Mouse (Mus musculus): ENCODE results near the gene Olfr890. TPM values are rescaled to one million over a fixed set of nuclear protein-coding genes. Genes with fewer than 3 reads are reported as not detected.
"Not testable (repeated sequence)": the region's sequence is repeated elsewhere in the genome, so short reads cannot be mapped to it uniquely, and the experiment has no call there.

Gene Olfr890
- polyA plus RNA-seq (2015; fragmentation: Nextera tagmentation; extraction: Ambion mirVana) = not detected in 2 replicates

- H3K4me2 ChIP-seq = no peak within 1 kb of the TSS
- no peak within 1 kb of the TSS for H3K27ac ChIP-seq
- H3K4me3 ChIP-seq (replicated peaks) = no peak within 1 kb of the TSS
- no peaks in the 10 kb centered on the region for H3K4me1 ChIP-seq
- no peaks in the 10 kb centered on the region for H3K36me3 ChIP-seq
- ATAC-seq (replicated peaks; ENCODE audit: low FRiP score) = no peak
- H3K9ac ChIP-seq = no peak within 1 kb of the TSS
- H3K27me3 ChIP-seq = no peaks in the 10 kb centered on the region
- no peaks in the 10 kb centered on the region for H3K9me3 ChIP-seq (replicated peaks)
Observed at GRCm38 (mm10) chr9:38142217-38142616, at the start of gene Olfr890. TSS of gene Olfr890 (plus strand) at chr9:38142517.

GRCm38 (mm10) chr9:38107828-38108227 lies 34.5 kb upstream of the Olfr890 start, which contains the start of gene Olfr888:
TSS of gene Olfr888 (plus strand) at chr9:38108128.
- Histone ChIP-seq H3K4me1 (no peaks in the 10 kb centered on the region), H3K4me3 (replicated peaks) (no peak within 1 kb of the TSS), H3K4me2 (no peak within 1 kb of the TSS), H3K9me3 (replicated peaks) (no peaks in the 10 kb centered on the region), H3K36me3 (no peaks in the 10 kb centered on the region), H3K9ac (no peak within 1 kb of the TSS), H3K27me3 (no peaks in the 10 kb centered on the region), H3K27ac (no peak within 1 kb of the TSS)
- 85% methylated on average over 1 of the region's 1 CpGs for WGBS
- no peak for ATAC-seq (replicated peaks; ENCODE audit: low FRiP score)

DNA sequence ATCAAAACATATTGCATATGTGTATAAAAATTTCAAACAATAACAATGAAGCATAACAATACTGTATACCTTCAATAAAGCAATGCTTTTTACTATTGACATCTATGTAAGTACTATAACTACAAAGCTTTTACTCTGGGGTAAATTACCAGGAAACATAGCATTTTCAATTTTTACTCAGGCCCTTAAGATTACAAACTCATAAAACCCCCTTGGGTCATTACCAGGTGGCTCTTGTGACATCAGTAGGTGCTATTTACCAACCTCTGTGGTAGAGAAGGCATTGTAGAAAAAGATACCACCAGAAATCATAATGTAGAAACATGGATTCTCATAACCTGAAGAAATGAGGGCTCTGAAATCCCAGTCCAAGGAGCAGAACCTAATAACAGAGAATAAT lies 27.4 kb upstream of the Olfr890 start, which contains the start of gene Olfr889:
Gene Olfr889 (plus strand): TSS at position 301 of the 400 bp plus-strand sequence.
- Histone ChIP-seq H3K27me3 (no peaks in the 10 kb centered on the region), H3K27ac (no peak within 1 kb of the TSS), H3K9me3 (replicated peaks) (no peaks in the 10 kb centered on the region), H3K4me3 (replicated peaks) (no peak within 1 kb of the TSS), H3K36me3 (no peaks in the 10 kb centered on the region), H3K4me2 (no peak within 1 kb of the TSS), H3K4me1 (no peaks in the 10 kb centered on the region), H3K9ac (no peak within 1 kb of the TSS)
- no peak for ATAC-seq (replicated peaks; ENCODE audit: low FRiP score)

DNA sequence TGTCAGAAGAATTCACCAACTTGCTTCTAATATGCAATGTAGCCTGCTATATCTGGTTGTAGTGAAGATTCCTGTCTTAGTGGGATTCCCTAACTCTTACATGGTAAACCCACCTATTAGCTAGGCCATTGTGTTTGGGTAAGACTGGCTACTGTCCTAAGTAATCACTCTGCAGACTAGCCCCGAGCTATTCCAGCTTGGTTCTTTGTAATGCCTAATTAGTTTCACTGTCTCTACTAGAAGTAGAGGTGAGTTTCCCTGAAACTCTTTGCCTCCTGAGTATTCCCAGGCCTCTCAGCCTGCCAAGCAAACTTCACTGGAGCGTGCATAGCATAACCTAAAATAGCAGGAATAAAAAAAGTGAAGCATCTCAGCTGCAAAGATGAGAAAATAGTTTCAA lies 26.0 kb downstream of the Olfr890 start:
- H3K9me3 ChIP-seq (replicated peaks); H3K9ac ChIP-seq; H3K27ac ChIP-seq; H3K4me1 ChIP-seq; H3K4me2 ChIP-seq; ATAC-seq (replicated peaks; ENCODE audit: low FRiP score); H3K36me3 ChIP-seq; H3K4me3 ChIP-seq (replicated peaks); H3K27me3 ChIP-seq: not testable (repeated sequence)
- 52% methylated on average over 2 of the region's 2 CpGs for WGBS

DNA sequence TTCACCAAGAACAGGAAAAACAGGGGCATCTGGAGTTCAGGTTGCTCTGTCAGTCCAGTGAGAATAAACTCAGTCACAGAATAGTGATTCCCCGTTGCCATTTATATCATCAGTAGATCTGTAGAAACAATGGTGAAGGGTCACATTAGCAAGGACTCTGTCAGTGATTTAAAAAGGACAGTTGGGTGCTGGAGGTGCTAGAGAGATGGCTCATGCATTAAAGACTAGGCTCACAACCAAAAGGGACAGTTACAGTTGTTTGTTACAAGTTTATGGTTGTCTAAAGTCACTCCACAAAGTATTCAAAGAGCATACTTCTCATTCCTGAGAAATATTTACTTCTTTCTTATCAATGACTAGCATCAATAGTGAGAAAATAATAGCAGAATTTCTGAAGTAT lies 38.4 kb downstream of the Olfr890 start, which contains the start of gene Olfr891:
Gene Olfr891 (minus strand): TSS at position 101 of the 400 bp plus-strand sequence.
- 82% methylated on average over 1 of the region's 1 CpGs for WGBS
- no peak for ATAC-seq (replicated peaks; ENCODE audit: low FRiP score)

More for the DNA sequence above, 38.4 kb downstream of the Olfr890 start, which contains the start of gene Olfr891:
- H3K27ac ChIP-seq = no peak within 1 kb of the TSS
- no peak within 1 kb of the TSS for H3K4me2 ChIP-seq
- H3K4me1 ChIP-seq = no peaks in the 10 kb centered on the region
- H3K36me3 ChIP-seq = no peaks in the 10 kb centered on the region
- no peak within 1 kb of the TSS for H3K9ac ChIP-seq
- H3K4me3 ChIP-seq (replicated peaks) = no peak within 1 kb of the TSS
- no peaks in the 10 kb centered on the region for H3K27me3 ChIP-seq
- H3K9me3 ChIP-seq (replicated peaks) = peaks cover 9% of the 10 kb centered on the region; the same call in 1 of the 2 replicates

Other genes with a start within 250 kb of the Olfr890 start
- not detected in 2 replicates for gene Olfr145, start 245.8 kb upstream of the Olfr890 start, polyA plus RNA-seq (2015; fragmentation: Nextera tagmentation; extraction: Ambion mirVana)
- not detected in 2 replicates for gene Olfr878, start 224.7 kb upstream of the Olfr890 start, polyA plus RNA-seq (2015; fragmentation: Nextera tagmentation; extraction: Ambion mirVana)
- gene Olfr881, start 150.7 kb upstream of the Olfr890 start, polyA plus RNA-seq (2015; fragmentation: Nextera tagmentation; extraction: Ambion mirVana) = not detected in 2 replicates
- gene Olfr883, start 116.7 kb upstream of the Olfr890 start, polyA plus RNA-seq (2015; fragmentation: Nextera tagmentation; extraction: Ambion mirVana) = not detected in 2 replicates
- gene Olfr884, start 96.0 kb upstream of the Olfr890 start, polyA plus RNA-seq (2015; fragmentation: Nextera tagmentation; extraction: Ambion mirVana) = not detected in 2 replicates
- not detected in 2 replicates for gene Olfr885, start 81.2 kb upstream of the Olfr890 start, polyA plus RNA-seq (2015; fragmentation: Nextera tagmentation; extraction: Ambion mirVana)
- gene Olfr887, start 58.4 kb upstream of the Olfr890 start, polyA plus RNA-seq (2015; fragmentation: Nextera tagmentation; extraction: Ambion mirVana) = not detected in 2 replicates
- not detected in 2 replicates for gene Olfr888, start 34.4 kb upstream of the Olfr890 start, polyA plus RNA-seq (2015; fragmentation: Nextera tagmentation; extraction: Ambion mirVana)
- gene Olfr889, start 27.3 kb upstream of the Olfr890 start, polyA plus RNA-seq (2015; fragmentation: Nextera tagmentation; extraction: Ambion mirVana) = 0.06 and 0.08 TPM in 2 replicates
- gene Olfr891, start 38.3 kb downstream of the Olfr890 start, polyA plus RNA-seq (2015; fragmentation: Nextera tagmentation; extraction: Ambion mirVana) = not detected in 2 replicates
- not detected in 2 replicates for gene Olfr893, start 65.8 kb downstream of the Olfr890 start, polyA plus RNA-seq (2015; fragmentation: Nextera tagmentation; extraction: Ambion mirVana)
- not detected in 2 replicates for gene Olfr894, start 75.5 kb downstream of the Olfr890 start, polyA plus RNA-seq (2015; fragmentation: Nextera tagmentation; extraction: Ambion mirVana)
- gene Olfr143, start 110.3 kb downstream of the Olfr890 start, polyA plus RNA-seq (2015; fragmentation: Nextera tagmentation; extraction: Ambion mirVana) = not detected in 2 replicates
- gene Olfr895, start 125.3 kb downstream of the Olfr890 start, polyA plus RNA-seq (2015; fragmentation: Nextera tagmentation; extraction: Ambion mirVana) = not detected in 2 replicates
- gene Olfr896-ps1, start 148.6 kb downstream of the Olfr890 start, polyA plus RNA-seq (2015; fragmentation: Nextera tagmentation; extraction: Ambion mirVana) = not detected in 2 replicates
- not detected in 2 replicates for gene Olfr25, start 186.5 kb downstream of the Olfr890 start, polyA plus RNA-seq (2015; fragmentation: Nextera tagmentation; extraction: Ambion mirVana)
- gene Olfr898, start 205.9 kb downstream of the Olfr890 start, polyA plus RNA-seq (2015; fragmentation: Nextera tagmentation; extraction: Ambion mirVana) = not detected in 2 replicates
- gene Olfr250, start 224.4 kb downstream of the Olfr890 start, polyA plus RNA-seq (2015; fragmentation: Nextera tagmentation; extraction: Ambion mirVana) = not detected in 2 replicates
- not detected in 2 replicates for gene Olfr251, start 234.6 kb downstream of the Olfr890 start, polyA plus RNA-seq (2015; fragmentation: Nextera tagmentation; extraction: Ambion mirVana)

Data from kidney, embryonic 15.5 days (tissue).